In genomic region chr15:33890606-33891005, GRCm38 (mm10) we compare ENCODE assay signal across 24 mouse cellular contexts.
DNase-seq lines count a peak whose midpoint lies in the region; ATAC-seq lines count a peak whose summit lies in the region.
"Had no signal": no experiment of that assay in that cellular context is flagged by ENCODE, and none has a peak within 500 bp of the region (broad histone marks: within the 10 kb centered on the region; RNA-seq: fewer than 3 reads in every experiment).

No protein-coding gene starts in this region.

- no peak overlapping the region for H3K9ac ChIP-seq in forebrain, embryonic 14.5 days (ENCODE audit: low read length)

- H3K9me3 ChIP-seq in forebrain, embryonic 14.5 days (replicated peaks; ENCODE audit: control insufficient read depth, low read length) = no peaks in the 10 kb centered on the region
- H3K9me3 ChIP-seq: G1E had no signal

- H3K27ac ChIP-seq in forebrain, embryonic 14.5 days (ENCODE audit: low read depth, low read length) = no peak overlapping the region

- 88% methylated on average over 4 of the region's 4 CpGs for WGBS in forebrain, embryonic 14.5 days

- no peaks in the 10 kb centered on the region for H3K4me1 ChIP-seq in forebrain, embryonic 14.5 days (ENCODE audit: control insufficient read depth, insufficient read depth, low read length)

- no peak for ATAC-seq in forebrain, embryonic 14.5 days
- no peak for ATAC-seq in erythroid progenitor cell, adult 5-6 weeks (replicated peaks; ENCODE audit: low FRiP score, poor library complexity, severe bottlenecking)
- ATAC-seq: activated CD4-positive, CD25-positive, alpha-beta regulatory T cell, adult 4 months; CD4-positive, CD25-positive, alpha-beta regulatory T cell, adult 4 months; Patski had no signal

- no peaks in the 10 kb centered on the region for H3K27me3 ChIP-seq in forebrain, embryonic 14.5 days (replicated peaks; ENCODE audit: control insufficient read depth, insufficient read depth, low read length)
- H3K27me3 ChIP-seq: CH12.LX, Patski had no signal

- H3K36me3 ChIP-seq in forebrain, embryonic 14.5 days (ENCODE audit: control insufficient read depth, insufficient read depth, low read length) = no peaks in the 10 kb centered on the region
- H3K36me3 ChIP-seq: G1E had no signal

- DNase-seq in ES-CJ7 (ENCODE audit: low read depth, low spot score) (peak; percentile 38), R1 (ENCODE audit: low read depth, low spot score) (peak; percentile 81), ZHBTc4 (ENCODE audit: low read depth, low spot score) (peak; percentile 60)
- no peak for DNase-seq in forebrain, embryonic 14.5 days (ENCODE audit: low spot score)
- no peak for DNase-seq in frontal cortex, adult 2 months (ENCODE audit: extremely low spot score in 1 of 2, low spot score in 1 of 2)
- DNase-seq: adrenal gland, adult 2 months; adrenal gland, adult 8-10 months; adrenal gland, postnatal 10 days; adrenal gland, postnatal 14 days; adrenal gland, postnatal 25 days; adrenal gland, postnatal 36 days; B cell, adult 2 months; cerebellum, adult 11 months; cerebellum, adult 11-12 months; cerebellum, adult 18-20 months; cerebellum, adult 2 months; cerebellum, adult 8-10 months; cerebellum, adult 9-10 months had no signal

- H3K4me2 ChIP-seq in forebrain, embryonic 14.5 days (ENCODE audit: low read length) = no peak overlapping the region

- no peak overlapping the region for H3K4me3 ChIP-seq in forebrain, embryonic 14.5 days (ENCODE audit: low read depth, low read length)

Comparison
In these comparisons a context has a peak if more than half of its experiments do, and no peak if none do; other contexts are left out.
1. DNase-seq: peak in ES-CJ7 (single experiment), R1 (single experiment) and ZHBTc4 (single experiment); none in forebrain, embryonic 14.5 days (single experiment) and frontal cortex, adult 2 months (0 of 2).